Mouse (Mus musculus) left cerebral cortex, postnatal 25 days (tissue): ENCODE measurements around the gene Fam198a. TPM values are rescaled to one million over a fixed set of nuclear protein-coding genes. Genes with fewer than 3 reads are reported as not detected.
"Not testable (repeated sequence)": the region's sequence is repeated elsewhere in the genome, so short reads cannot be mapped to it uniquely, and the experiment has no call there.

Experiments
- DNase-seq, 2 experiments: peaks; one replicate each; pipeline ENCODE4 v3.0.0; 2022; ENCODE audit warnings: low spot score in 2 of 2, mixed read lengths in 1 of 2
- intact Hi-C: fragments of 180-260 bp; cut with DNase I; formaldehyde crosslinking; loops from one replicate; pipeline ENCODE4 v1.15.1; 2025
- total RNA-seq, 2 experiments: library from RNA; stranded (reverse); gene quantifications; 2 replicates each; pipeline ENCODE4 v1.2.3; 2021

Gene Fam198a
- total RNA-seq, 2 experiments from 2014 or later, result 5.4 to 6.9 TPM

GRCm38 (mm10) chr9:122010751-122011150, 60.0 kb downstream of the Fam198a start:
- DNase-seq, result no peak
- intact Hi-C loops, result no loop called here

DNA sequence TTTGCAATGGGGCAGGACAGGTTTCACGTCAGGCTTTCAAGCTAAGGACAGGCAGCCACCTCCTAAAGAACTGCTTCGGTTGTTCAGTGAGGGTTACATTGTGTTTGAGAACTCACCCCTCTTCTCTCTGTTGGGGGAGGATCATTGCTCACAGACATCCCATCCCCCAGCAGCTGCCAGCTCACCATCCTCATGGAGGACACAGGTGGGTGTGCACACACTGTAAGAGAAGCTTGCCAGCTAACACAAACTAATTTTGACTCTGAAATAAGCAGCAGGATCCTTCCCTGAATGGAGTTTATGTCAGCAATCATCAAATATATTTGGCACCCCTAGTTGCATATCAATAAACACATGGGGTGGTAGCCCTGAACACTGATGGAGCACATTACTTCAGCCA, 62.0 kb downstream of the Fam198a start:
- intact Hi-C loops, result no loop called here
- DNase-seq, result peak in 1 of 2 experiments; percentile 64

DNA sequence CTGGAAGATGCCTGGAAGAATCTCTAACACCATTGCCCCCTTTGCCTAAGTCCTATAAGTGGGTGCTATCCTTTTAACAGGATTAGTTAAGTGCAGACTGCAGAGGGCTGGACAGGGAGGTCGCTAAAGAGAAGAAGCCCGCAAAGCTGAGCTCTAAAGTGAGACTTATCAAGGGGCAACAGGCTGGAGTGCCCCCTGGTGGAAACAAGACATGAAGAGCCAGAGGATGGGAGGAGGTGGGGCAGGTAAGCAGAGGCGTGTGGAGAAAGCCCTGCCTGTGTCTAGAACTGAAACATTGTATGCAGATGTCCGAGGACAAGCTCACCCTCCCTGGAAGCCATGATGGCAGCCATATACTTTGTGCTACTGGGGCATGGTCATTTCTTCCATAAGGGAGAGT, 62.8 kb downstream of the Fam198a start:
- intact Hi-C loops, result no loop called here

GRCm38 (mm10) chr9:122014241-122014667, 63.5 kb downstream of the Fam198a start:
- DNase-seq, result peak; percentile 72 to 81
- intact Hi-C loops, result no loop called here

More for the DNA sequence above, 62.8 kb downstream of the Fam198a start:
- no peak for DNase-seq

DNA sequence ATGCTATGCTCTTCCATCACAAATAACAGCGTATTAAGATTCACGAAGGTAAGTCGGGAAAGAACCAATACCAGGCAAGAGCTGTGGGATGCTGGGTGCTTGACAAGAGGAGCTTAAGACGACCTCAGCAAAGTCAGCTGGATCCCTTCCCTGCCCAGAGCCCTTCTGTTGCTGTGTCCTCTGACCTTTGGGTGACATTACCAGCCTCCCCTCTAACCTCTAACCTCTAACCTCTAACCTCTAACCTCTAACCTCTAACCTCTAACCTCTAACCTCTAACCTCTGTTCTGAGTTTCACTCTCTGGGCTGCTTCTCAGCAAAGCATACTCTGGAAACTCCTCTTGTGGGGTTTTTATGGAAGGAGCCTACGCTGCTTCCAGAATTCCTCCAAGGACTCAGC, 67.3 kb downstream of the Fam198a start:
- DNase-seq, result no peak
- intact Hi-C loops, result loop anchor here (1.0 to 5.0 kb wide), 3 partner anchors 99 to 224 kb away; partner anchors contain the start of gene Snrk

- DNase-seq, result peak; percentile 62 to 79
- intact Hi-C loops, result loop anchor here (1.0 to 5.0 kb wide), 3 partner anchors 98 to 223 kb away; partner anchors contain the start of gene Snrk
These were observed 68.1 kb downstream of the Fam198a start for GRCm38 (mm10) chr9:122018782-122019395.

- no peak for DNase-seq
- intact Hi-C loops, result no loop called here
These were observed 69.5 kb downstream of the Fam198a start for GRCm38 (mm10) chr9:122020321-122020720.

DNA sequence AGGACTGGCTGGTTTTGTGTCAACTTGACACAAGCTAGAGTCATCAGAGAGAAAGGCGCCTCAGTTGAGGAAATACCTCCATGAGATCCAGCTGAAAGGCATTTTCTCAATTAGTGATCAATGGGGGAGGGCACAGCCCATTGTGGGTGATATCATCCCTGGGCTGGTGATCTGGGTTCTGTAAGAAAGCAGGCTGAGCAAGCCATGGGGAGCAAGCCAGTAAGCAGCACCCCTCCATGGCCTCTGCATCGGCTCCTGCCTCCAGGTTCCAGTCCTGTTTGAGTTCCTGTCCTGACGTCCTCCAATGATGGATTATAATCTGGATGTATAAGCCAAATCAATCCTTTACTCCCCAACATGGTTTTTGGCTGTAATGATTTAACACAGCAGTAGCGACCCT, 70.4 kb downstream of the Fam198a start:
- intact Hi-C loops, DNase-seq: not testable (repeated sequence)

DNA sequence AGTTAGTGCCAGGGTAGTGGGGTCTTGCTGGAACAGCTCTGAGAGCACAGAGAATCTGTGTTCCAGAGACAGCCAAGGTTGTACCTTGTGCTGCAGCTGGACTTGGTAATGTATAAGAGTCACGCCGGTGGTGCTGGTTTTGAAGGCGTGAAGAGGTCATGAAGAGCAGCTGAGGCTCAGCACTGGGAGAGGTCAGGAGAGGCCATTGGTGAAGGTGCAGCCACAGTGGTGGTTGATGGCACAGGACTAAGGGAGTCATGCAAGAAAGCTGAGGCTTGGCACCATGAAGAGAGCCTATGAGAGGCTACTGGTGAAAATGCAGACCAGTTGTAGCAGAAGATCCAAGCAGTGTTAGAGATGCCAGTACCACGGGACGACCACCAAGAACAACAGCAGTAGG, 70.8 kb downstream of the Fam198a start:
- no peak for DNase-seq
- intact Hi-C loops, result no loop called here

GRCm38 (mm10) chr9:122022776-122023175, 72.0 kb downstream of the Fam198a start:
- intact Hi-C loops, result loop anchor here (2.0 kb wide), 1 partner anchor 88 kb away; no protein-coding TSS in a partner anchor
- DNase-seq, result no peak

GRCm38 (mm10) chr9:122023873-122024272, 73.1 kb downstream of the Fam198a start:
- intact Hi-C loops, result loop anchor here (2.0 kb wide), 1 partner anchor 87 kb away; no protein-coding TSS in a partner anchor
- DNase-seq, result no peak

- intact Hi-C loops, result no loop called here
- DNase-seq, result no peak
These were observed 73.6 kb downstream of the Fam198a start for GRCm38 (mm10) chr9:122024419-122024818.

DNA sequence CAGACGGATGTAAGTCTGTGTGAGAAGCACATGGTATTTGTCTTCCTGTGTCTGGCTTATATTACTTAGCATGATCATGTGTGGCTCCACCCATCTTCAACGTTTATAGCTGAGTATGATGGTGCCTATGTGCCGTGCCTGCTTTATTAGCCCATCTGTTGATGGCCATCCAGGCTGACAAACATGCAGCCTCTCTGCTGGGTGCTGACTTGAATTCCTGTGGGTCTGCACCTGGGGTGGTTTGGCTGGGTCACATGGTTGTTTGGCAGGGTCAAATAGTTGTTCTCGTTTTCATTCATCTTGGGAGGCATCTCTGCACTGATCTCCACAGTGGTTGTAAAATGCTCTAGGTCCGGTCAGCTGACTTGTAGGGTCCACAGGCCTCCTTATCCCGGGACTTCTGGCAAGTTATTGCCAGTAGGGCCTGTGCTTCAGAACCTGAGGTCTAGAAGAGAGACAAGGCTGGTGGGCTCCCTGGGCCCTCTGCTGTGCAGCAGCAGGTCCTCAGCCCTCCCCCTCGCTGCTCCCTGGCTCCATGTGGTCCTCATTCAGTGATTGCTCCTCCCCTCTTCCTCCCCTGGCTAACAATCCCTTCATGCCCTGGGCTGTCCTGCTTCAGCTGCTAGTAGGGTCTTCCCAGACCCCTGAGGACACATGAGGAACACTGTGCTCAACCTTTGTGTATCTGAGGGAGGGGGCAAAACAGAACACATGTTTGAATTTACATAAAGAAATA, 75.2 kb downstream of the Fam198a start:
- DNase-seq, result no peak
- intact Hi-C loops, result no loop called here

GRCm38 (mm10) chr9:122027081-122027913, 76.5 kb downstream of the Fam198a start:
- intact Hi-C loops, result no loop called here
- DNase-seq, result no peak

GRCm38 (mm10) chr9:122027914-122028745, 77.3 kb downstream of the Fam198a start:
- DNase-seq, result no peak
- intact Hi-C loops, result no loop called here

- intact Hi-C loops, result no loop called here
- DNase-seq, result no peak
These were observed 79.0 kb downstream of the Fam198a start for GRCm38 (mm10) chr9:122029765-122030164.
